Mouse (Mus musculus): ENCODE results near the gene Pnn. TPM values are rescaled to one million over a fixed set of nuclear protein-coding genes. Genes with fewer than 3 reads are reported as not detected.
"Not testable (repeated sequence)": the region's sequence is repeated elsewhere in the genome, so short reads cannot be mapped to it uniquely, and the experiment has no call there.

Gene Pnn
- polyA plus RNA-seq, 1 experiment from 2014 or later: 73.4 TPM

DNA sequence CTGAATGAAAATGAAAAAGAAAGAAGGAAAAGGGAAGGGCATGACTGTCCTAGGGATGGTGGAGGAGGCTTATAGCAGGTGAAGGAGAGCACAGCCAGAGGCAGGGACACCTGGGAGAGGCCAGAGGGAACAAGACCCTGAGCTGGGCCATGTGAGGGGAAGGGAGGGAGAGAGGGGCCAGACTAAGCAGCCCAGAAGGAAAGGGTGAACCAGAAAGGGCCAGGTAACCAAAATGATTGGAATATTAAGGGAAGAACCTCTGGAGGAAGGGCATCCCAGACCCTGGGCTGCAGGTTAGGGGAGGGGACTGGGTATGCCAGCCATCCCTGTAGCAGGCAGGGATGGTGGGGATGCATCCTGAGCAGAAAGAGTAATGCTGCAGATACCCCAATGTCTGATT lies 12.7 kb upstream of the Pnn start:
- Histone ChIP-seq H3K27me3 (replicated peaks) (no peaks in the 10 kb centered on the region), H3K4me2 (no peak overlapping the region), H3K27ac (ENCODE audit: poor library complexity, severe bottlenecking) (no peak overlapping the region), H3K36me3 (peaks cover 53% of the 10 kb centered on the region), H3K9me3 (replicated peaks) (no peaks in the 10 kb centered on the region; the same call in 1 of the 2 replicates), H3K9ac (no peak overlapping the region), H3K4me3 (no peak overlapping the region), H3K4me1 (replicated peaks) (no peaks in the 10 kb centered on the region)
- ATAC-seq (ENCODE audit: insufficient number of reproducible peaks, low FRiP score): no peak

DNA sequence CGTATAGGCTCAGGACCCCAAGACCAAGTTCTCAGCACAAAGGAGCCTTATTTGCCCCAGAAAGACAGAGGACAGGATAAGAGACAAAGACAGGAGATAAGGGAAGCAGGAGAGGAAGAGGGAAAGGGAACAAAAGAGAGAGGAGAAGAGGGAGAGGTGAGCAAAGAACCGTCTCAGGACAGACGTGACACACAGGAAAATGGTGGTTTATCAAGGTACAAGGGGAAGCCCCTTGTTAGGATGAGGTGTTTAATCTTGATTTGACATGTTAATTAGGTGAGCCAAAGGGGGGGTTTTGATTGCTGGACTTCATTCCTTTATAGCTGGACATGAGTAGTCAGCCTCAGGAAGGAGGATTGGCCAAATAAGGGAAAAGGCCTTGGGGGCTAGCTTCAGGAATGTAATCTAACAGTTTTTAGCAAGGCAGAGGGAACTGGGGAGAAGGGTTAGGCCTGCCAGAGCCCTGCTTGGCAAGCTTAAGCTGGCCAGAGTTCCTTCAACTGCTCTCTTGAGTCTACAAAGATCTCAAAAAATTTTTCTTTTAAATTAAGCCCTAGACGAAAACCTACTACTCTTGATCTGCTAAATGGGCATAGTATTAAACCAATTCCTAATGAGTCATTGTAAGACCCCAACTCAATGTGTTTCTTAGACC lies 11.4 kb upstream of the Pnn start:
- no peak for ATAC-seq (ENCODE audit: insufficient number of reproducible peaks, low FRiP score)
- Histone ChIP-seq H3K9me3 (replicated peaks) (no peaks in the 10 kb centered on the region; the same call in 1 of the 2 replicates), H3K27me3 (replicated peaks) (no peaks in the 10 kb centered on the region), H3K27ac (ENCODE audit: poor library complexity, severe bottlenecking) (no peak overlapping the region), H3K4me3 (no peak overlapping the region), H3K36me3 (peaks cover 54% of the 10 kb centered on the region), H3K9ac (no peak overlapping the region), H3K4me1 (replicated peaks) (peaks cover 13% of the 10 kb centered on the region), H3K4me2 (no peak overlapping the region)
- 70% methylated on average over 4 of the region's 4 CpGs for WGBS

DNA sequence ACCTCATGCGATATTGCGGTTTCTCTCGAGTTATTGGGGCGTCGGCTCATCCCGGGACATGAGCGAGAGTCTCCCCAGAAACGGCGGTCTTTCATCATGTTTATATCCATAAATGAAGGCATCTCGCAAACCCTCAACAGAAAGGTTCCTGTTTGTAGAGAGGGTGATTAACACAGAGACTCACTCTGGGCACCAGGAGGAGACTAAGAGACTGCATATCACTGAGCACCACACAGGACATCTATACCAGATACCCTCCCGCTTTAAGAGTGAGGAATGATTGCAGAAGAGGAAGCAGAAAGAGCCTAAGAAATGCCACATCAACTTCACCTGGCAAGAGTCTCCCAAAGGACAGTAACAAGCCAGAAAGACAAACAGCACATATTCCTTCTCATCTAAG lies 10.5 kb upstream of the Pnn start:
- Histone ChIP-seq H3K27me3 (replicated peaks) (no peaks in the 10 kb centered on the region), H3K9ac (no peak overlapping the region), H3K4me3 (no peak overlapping the region), H3K4me1 (replicated peaks) (peaks cover 13% of the 10 kb centered on the region), H3K27ac (ENCODE audit: poor library complexity, severe bottlenecking) (no peak overlapping the region), H3K4me2 (no peak overlapping the region), H3K36me3 (peaks cover 54% of the 10 kb centered on the region), H3K9me3 (replicated peaks) (no peaks in the 10 kb centered on the region; the same call in 1 of the 2 replicates)
- 97% methylated on average over 11 of the region's 11 CpGs for WGBS
- ATAC-seq (ENCODE audit: insufficient number of reproducible peaks, low FRiP score): no peak

DNA sequence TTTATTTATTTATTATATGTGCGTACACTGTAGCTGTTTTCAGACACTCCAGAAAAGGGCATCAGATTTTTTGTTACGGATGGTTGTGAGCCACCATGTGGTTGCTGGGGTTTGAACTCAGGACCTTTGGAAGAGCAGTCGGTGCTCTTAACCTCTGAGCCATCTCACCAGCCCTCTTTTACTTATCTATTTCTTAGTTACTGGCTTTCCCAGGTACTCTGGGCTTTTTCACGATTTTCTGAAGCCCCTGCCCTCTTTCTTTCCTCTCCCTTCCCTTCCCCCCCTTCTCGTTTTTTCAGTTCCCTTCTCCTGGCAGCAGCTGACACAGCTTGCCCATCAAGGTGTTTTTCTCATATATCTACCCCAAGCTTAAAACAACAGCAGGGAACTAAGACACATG lies 8.4 kb upstream of the Pnn start:
- not testable (repeated sequence) for ATAC-seq (ENCODE audit: insufficient number of reproducible peaks, low FRiP score); H3K27ac ChIP-seq (ENCODE audit: poor library complexity, severe bottlenecking); H3K9me3 ChIP-seq (replicated peaks); H3K4me3 ChIP-seq; H3K9ac ChIP-seq; H3K27me3 ChIP-seq (replicated peaks); H3K4me2 ChIP-seq
- H3K36me3 ChIP-seq: peaks cover 47% of the 10 kb centered on the region
- 84% methylated on average over 5 of the region's 5 CpGs for WGBS
- H3K4me1 ChIP-seq (replicated peaks): peaks cover 13% of the 10 kb centered on the region

DNA sequence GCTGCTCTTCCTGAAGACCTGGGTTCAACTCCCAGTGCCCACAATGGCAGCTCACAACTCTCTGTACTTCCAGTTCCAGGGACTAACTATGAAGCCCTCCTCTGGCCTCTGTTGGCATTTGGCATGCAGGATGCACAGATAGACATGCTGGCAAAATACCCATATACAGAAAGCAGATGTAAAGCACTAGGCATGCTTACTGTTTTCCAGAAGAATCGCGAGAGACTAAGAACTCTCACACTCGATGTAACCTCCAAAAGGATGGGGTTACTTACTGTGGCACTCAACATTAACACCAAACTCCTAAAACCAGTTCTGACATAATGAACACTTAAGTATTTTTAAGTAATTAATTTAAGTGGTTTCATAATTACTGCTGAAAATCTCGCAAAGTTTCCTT lies 6.4 kb upstream of the Pnn start:
- peak overlapping the region; percentile 84 for H3K9ac ChIP-seq
- no peak for ATAC-seq (ENCODE audit: insufficient number of reproducible peaks, low FRiP score)

DNA sequence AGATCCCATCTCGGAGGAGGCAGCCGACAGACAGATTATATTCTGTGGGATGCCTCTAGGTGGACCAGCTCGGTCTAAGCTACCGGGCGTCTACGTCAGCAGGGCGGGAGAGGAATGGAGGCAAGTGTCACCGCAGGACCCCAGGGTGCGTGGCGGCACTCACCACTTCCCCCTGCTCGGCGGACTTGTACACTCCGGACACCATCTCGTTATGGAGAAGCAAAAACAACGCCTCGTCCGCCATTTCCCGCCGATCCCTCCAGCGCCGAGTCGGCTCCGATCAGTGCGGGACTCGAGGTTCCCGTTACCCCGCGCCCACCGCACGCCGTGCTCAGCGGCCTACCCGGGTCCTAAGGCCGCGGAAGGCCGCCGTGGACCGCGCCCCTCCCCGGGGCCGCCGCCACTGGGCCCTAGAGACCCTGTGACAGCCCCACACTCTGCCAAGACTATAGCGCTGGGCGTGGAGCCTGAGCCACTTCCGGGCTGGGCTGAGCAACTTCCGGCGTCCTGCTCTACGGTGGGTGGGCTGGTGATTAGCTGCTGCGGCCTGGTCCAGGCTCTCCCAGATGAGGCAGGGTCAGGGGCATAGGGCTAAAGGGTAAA lies 5.6 kb upstream of the Pnn start, which contains the start of gene Trappc6b:
Gene Trappc6b, minus strand, starts transcription at position 480 of the 603 bp plus-strand sequence.
- Histone ChIP-seq H3K27ac (ENCODE audit: poor library complexity, severe bottlenecking) (peak within 1 kb of the TSS; percentile 92), H3K4me3 (peak within 1 kb of the TSS; percentile 77), H3K9ac (peak within 1 kb of the TSS; percentile 84), H3K4me2 (peak within 1 kb of the TSS; percentile 78), H3K36me3 (peaks cover 28% of the 10 kb centered on the region), H3K9me3 (replicated peaks) (no peaks in the 10 kb centered on the region; the same call in 1 of the 2 replicates), H3K4me1 (replicated peaks) (peaks cover 13% of the 10 kb centered on the region), H3K27me3 (replicated peaks) (no peaks in the 10 kb centered on the region)
- under 1% methylated on average over 49 of the region's 49 CpGs for WGBS
- peak; percentile 95 for ATAC-seq (ENCODE audit: insufficient number of reproducible peaks, low FRiP score)

More for the DNA sequence above, 6.4 kb upstream of the Pnn start:
- 58% methylated on average over 4 of the region's 4 CpGs for WGBS
- Histone ChIP-seq H3K27ac (ENCODE audit: poor library complexity, severe bottlenecking) (peak overlapping the region; percentile 92), H3K4me3 (peak overlapping the region; percentile 77), H3K9me3 (replicated peaks) (no peaks in the 10 kb centered on the region; the same call in 1 of the 2 replicates), H3K4me1 (replicated peaks) (peaks cover 13% of the 10 kb centered on the region), H3K4me2 (peak overlapping the region; percentile 78), H3K27me3 (replicated peaks) (no peaks in the 10 kb centered on the region), H3K36me3 (peaks cover 35% of the 10 kb centered on the region)

DNA sequence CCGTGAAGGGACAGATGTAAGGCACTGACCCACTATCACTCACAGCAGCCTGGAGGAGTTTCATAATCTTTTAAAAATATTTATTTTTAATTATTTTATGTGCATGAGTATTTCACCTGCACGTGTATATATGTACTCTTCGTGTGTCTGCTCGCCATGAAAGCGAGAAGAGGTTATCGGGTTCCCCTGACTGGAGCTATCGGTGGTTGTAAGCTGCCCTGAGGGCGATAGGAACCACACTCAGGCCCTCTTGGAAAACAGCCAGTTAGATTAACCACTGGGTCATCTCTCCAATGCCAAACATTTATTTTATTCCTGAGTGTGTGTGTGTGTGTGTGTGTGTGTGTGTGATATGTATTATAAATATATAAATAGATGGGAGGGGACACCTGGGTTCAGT lies 1.8 kb upstream of the Pnn start:
- H3K36me3 ChIP-seq: peaks cover 17% of the 10 kb centered on the region
- no peak for ATAC-seq (ENCODE audit: insufficient number of reproducible peaks, low FRiP score)
- 84% methylated on average over 8 of the region's 8 CpGs for WGBS
- H3K9me3 ChIP-seq (replicated peaks): no peaks in the 10 kb centered on the region
- no peak overlapping the region for H3K4me2 ChIP-seq
- no peak overlapping the region for H3K9ac ChIP-seq
- no peak overlapping the region for H3K4me3 ChIP-seq
- H3K4me1 ChIP-seq (replicated peaks): peaks cover 14% of the 10 kb centered on the region
- H3K27me3 ChIP-seq (replicated peaks): no peaks in the 10 kb centered on the region
- H3K27ac ChIP-seq (ENCODE audit: poor library complexity, severe bottlenecking): no peak overlapping the region

DNA sequence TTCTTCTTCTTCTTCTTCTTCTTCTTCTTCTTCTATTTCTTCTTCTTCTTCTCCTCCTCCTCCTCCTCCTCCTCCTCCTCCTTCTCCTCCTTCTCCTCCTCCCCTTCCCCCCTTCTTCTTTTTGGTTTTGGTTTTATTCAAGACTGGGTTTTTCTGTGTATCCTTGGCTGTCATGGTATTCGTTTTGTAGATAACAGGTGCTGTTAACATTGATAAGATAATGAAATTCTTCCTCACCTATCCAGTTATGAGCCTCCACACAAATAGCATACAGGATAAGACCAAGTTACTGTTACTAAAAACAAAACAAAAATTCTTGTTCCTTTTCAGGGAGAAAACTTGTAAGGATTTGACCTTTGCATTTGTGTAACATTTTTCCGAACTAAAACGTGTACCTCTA lies 908 bp upstream of the Pnn start:
- no peaks in the 10 kb centered on the region for H3K27me3 ChIP-seq (replicated peaks)
- 49% methylated on average over 3 of the region's 3 CpGs for WGBS
- H3K36me3 ChIP-seq: peaks cover 24% of the 10 kb centered on the region
- H3K4me3 ChIP-seq: peak overlapping the region; percentile 70
- H3K4me1 ChIP-seq (replicated peaks): peaks cover 10% of the 10 kb centered on the region; the same call in 1 of the 2 replicates
- ATAC-seq (ENCODE audit: insufficient number of reproducible peaks, low FRiP score): no peak
- H3K9me3 ChIP-seq (replicated peaks): no peaks in the 10 kb centered on the region
- H3K9ac ChIP-seq: peak overlapping the region; percentile 69; the same call in 1 of the 2 replicates
- peak overlapping the region; percentile 92 for H3K27ac ChIP-seq (ENCODE audit: poor library complexity, severe bottlenecking)
- peak overlapping the region; percentile 85 for H3K4me2 ChIP-seq

DNA sequence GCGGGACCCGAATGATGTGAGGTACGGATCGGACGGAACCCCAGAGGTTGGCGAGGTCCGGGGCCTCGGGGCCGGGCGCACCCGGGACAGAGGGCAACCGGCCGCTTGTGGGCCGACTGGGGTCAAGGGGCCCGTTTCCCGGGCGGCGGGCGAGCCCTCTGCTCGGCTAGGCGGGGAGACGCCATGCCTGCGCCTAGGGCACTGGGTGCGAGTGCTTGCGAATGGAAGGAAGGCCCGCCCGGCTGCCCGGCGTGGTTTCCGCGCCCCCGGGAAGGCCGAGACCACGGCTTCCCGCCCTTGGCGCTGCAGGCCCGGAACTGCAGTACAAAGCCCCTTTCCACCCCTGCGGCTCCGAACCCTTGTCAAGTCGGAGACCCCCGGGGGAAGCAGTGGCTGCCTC lies 411 bp downstream of the Pnn start:
- no peaks in the 10 kb centered on the region for H3K9me3 ChIP-seq (replicated peaks)

DNA sequence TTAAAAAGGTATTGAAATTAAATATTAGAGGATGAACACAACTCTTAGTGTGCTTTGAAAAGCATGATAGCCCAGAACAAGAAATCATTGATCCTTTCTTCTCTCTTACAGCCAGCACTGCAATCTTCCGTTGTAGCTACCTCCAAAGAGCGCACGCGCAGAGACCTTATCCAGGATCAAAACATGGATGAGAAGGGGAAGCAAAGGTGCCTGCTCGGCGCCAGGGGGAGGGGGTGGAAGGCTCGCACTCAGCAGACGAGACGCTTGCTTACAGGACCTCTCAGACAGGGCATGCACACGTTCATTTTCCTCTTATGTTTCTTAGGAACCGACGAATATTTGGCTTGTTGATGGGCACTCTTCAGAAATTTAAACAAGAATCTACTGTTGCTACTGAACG lies 2.1 kb downstream of the Pnn start:
- no peaks in the 10 kb centered on the region for H3K9me3 ChIP-seq (replicated peaks)
- ATAC-seq (ENCODE audit: insufficient number of reproducible peaks, low FRiP score): no peak
- H3K4me1 ChIP-seq (replicated peaks): peaks cover 10% of the 10 kb centered on the region; the same call in 1 of the 2 replicates
- no peak overlapping the region for H3K4me3 ChIP-seq
- no peak overlapping the region for H3K9ac ChIP-seq
- peaks cover 42% of the 10 kb centered on the region for H3K36me3 ChIP-seq
- WGBS: 93% methylated on average over 13 of the region's 13 CpGs
- no peaks in the 10 kb centered on the region for H3K27me3 ChIP-seq (replicated peaks)
- no peak overlapping the region for H3K27ac ChIP-seq (ENCODE audit: poor library complexity, severe bottlenecking)
- H3K4me2 ChIP-seq: no peak overlapping the region

More for the DNA sequence above, 411 bp downstream of the Pnn start:
- H3K9ac ChIP-seq: peak overlapping the region; percentile 98
- peaks cover 36% of the 10 kb centered on the region for H3K36me3 ChIP-seq
- under 1% methylated on average over 40 of the region's 41 CpGs for WGBS
- H3K27ac ChIP-seq (ENCODE audit: poor library complexity, severe bottlenecking): peak overlapping the region; percentile 70
- H3K4me2 ChIP-seq: peak overlapping the region; percentile 85
- H3K4me1 ChIP-seq (replicated peaks): peaks cover 10% of the 10 kb centered on the region; the same call in 1 of the 2 replicates
- no peaks in the 10 kb centered on the region for H3K27me3 ChIP-seq (replicated peaks)
- ATAC-seq (ENCODE audit: insufficient number of reproducible peaks, low FRiP score): peak; percentile 58
- H3K4me3 ChIP-seq: peak overlapping the region; percentile 70

DNA sequence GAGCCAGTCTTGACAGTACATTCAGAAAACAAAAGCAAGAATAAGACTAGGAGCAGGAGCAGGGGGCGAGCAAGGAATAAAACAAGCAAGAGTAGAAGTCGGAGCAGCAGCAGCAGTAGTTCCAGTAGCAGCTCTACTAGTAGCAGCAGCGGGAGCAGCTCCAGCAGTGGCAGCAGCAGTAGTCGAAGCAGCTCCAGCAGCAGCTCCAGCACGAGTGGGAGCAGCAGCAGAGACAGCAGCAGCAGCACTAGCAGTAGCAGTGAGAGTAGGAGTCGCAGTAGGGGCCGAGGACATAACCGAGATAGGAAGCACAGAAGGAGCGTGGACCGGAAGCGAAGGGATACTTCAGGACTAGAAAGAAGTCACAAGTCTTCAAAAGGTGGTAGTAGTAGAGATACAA lies 5.6 kb downstream of the Pnn start:
- Histone ChIP-seq H3K4me2 (no peak overlapping the region), H3K4me1 (replicated peaks) (peaks cover 10% of the 10 kb centered on the region; the same call in 1 of the 2 replicates), H3K27me3 (replicated peaks) (no peaks in the 10 kb centered on the region), H3K9me3 (replicated peaks) (no peaks in the 10 kb centered on the region), H3K4me3 (no peak overlapping the region), H3K27ac (ENCODE audit: poor library complexity, severe bottlenecking) (no peak overlapping the region), H3K36me3 (peaks cover 53% of the 10 kb centered on the region), H3K9ac (no peak overlapping the region)
- 84% methylated on average over 11 of the region's 11 CpGs for WGBS
- ATAC-seq (ENCODE audit: insufficient number of reproducible peaks, low FRiP score): no peak

Measured in heart, embryonic 12.5 days (tissue).